Mouse (Mus musculus) ES-Bruce4 (cell line): ENCODE measurements around the gene Pitpnm3.

Experiments used
- CTCF ChIP-seq: IDR thresholded peaks from one replicate; pipeline ENCODE4 v1.8.1; 2011; ENCODE audit warnings: low read depth, low read length
- EP300 ChIP-seq: IDR thresholded peaks from 2 replicates; pipeline ENCODE4 v1.6.1; 2011; ENCODE audit warnings: low read depth, low read length; ENCODE audit not compliant: insufficient read depth
- POLR2A ChIP-seq: IDR thresholded peaks from one replicate; pipeline ENCODE4 v1.8.1; 2011; ENCODE audit warnings: low read length; ENCODE audit not compliant: insufficient read depth

- TF ChIP-seq EP300 (0 out of 2 replicates have a peak, but pooled peaks have one; percentile 0), POLR2A (no peak), CTCF (no peak)
Observed at GRCm38 (mm10) chr11:72022827-72023226, 112.8 kb downstream of the Pitpnm3 start.
